Mouse (Mus musculus): ENCODE results near the gene Acta2. TPM values are rescaled to one million over a fixed set of nuclear protein-coding genes. Genes with fewer than 3 reads are reported as not detected.

The Acta2 gene
- total RNA-seq, 2 experiments from 2014 or later: 38.5 to 49.4 TPM

- no peak for DNase-seq
- intact Hi-C loops (cut with DNase I): no loop called here
These were observed 61.2 kb downstream of the Acta2 start for GRCm38 (mm10) chr19:34194132-34194745.

GRCm38 (mm10) chr19:34193683-34194082 is 61.7 kb downstream of the Acta2 start:
- intact Hi-C loops (cut with DNase I): no loop called here
- no peak for DNase-seq

GRCm38 (mm10) chr19:34193149-34193548 is 62.2 kb downstream of the Acta2 start:
- no peak for DNase-seq
- intact Hi-C loops (cut with DNase I): no loop called here

- DNase-seq: peak; percentile 46 to 51
- intact Hi-C loops (cut with DNase I): no loop called here
These were observed 63.1 kb downstream of the Acta2 start, which contains the start of gene Stambpl1 for GRCm38 (mm10) chr19:34192008-34192963. Stambpl1 (plus strand) TSS chr19:34192229.

GRCm38 (mm10) chr19:34191645-34192007 is 63.8 kb downstream of the Acta2 start:
- intact Hi-C loops (cut with DNase I): no loop called here
- no peak for DNase-seq

Other genes with a start within 250 kb of the Acta2 start
- not detected for gene Lipk, start 247.3 kb downstream of the Acta2 start, total RNA-seq (2021)
- not detected for gene Lipn, start 188.2 kb downstream of the Acta2 start, total RNA-seq (2021)
- not detected for gene Lipm, start 154.7 kb downstream of the Acta2 start, total RNA-seq (2021)
- not detected for gene Ankrd22, start 89.5 kb downstream of the Acta2 start, total RNA-seq (2021)
- under 1 TPM; 0.79 TPM for gene Stambpl1, start 63.4 kb downstream of the Acta2 start, total RNA-seq (2021)
- gene Fas, start 35.1 kb upstream of the Acta2 start, total RNA-seq (2021): 1 to 10 TPM; 4.6 to 5.0 TPM
- not detected for gene Ch25h, start 219.6 kb upstream of the Acta2 start, total RNA-seq (2021)